Mouse (Mus musculus) heart, adult 2 months (tissue): Measurements from ENCODE around the gene Selenom.

Experiments used
- EP300 ChIP-seq: fragments of 200-500 bp; IDR thresholded peaks from 2 replicates; pipeline ENCODE4 v1.6.1; 2011; ENCODE audit warnings: low read depth, low read length, control low read depth; ENCODE audit not compliant: insufficient read depth
- POLR2A ChIP-seq: fragments of 200-500 bp; IDR thresholded peaks from 2 replicates; pipeline ENCODE4 v1.6.1; 2011; ENCODE audit warnings: mild to moderate bottlenecking, low read depth, low read length, control low read depth; ENCODE audit not compliant: insufficient read depth

DNA sequence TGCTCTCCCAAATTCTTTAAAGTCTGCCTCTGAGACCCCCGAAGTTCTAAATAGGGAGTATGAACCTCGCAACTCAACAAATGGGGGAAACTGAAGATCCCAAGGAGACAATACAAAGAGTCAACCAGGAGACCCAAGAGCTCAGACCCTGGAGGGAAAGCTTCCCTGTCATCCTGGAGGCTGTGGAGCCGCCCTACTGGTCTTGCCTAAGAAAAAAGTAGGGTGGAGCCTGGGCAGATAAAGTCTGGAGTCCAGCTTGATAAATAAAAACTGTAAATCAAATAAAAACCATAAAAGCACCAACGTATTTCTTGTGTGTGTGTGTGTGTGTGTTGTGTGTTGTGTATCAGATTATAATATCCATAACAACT, 25.3 kb downstream of the Selenom start:
- TF ChIP-seq EP300 = no peak
- no peak for TF ChIP-seq POLR2A
